Mouse (Mus musculus) ES-E14 (cell line): ENCODE results near the gene Nav2. TPM values are rescaled to one million over a fixed set of nuclear protein-coding genes. Genes with fewer than 3 reads are reported as not detected.

Experiments used
- DNase-seq: peaks from one replicate; pipeline ENCODE4 v3.0.0-alpha.2; 2013; ENCODE audit warnings: low read depth, low spot score
- H3K27ac ChIP-seq: 2 replicates; pipeline ENCODE4 v1.5.1; 2012; ENCODE audit warnings: low read depth, mild to moderate bottlenecking, low read length, moderate library complexity, mixed read lengths; ENCODE audit not compliant: poor library complexity, insufficient read depth, severe bottlenecking
- H3K36me3 ChIP-seq: 2 replicates; pipeline ENCODE4 v1.6.1; 2012; ENCODE audit warnings: mild to moderate bottlenecking, low read length, moderate library complexity, mixed read lengths; ENCODE audit not compliant: control insufficient read depth, poor library complexity, insufficient read depth, severe bottlenecking
- H3K4me1 ChIP-seq, 2 experiments: fragments of 150-350 bp in 1 of 2; sonication (generic) in 1 of 2; 2 replicates each; pipeline ENCODE4 v1.6.1; 2012; ENCODE audit warnings: low read length in 2 of 2, mild to moderate bottlenecking in 1 of 2, mixed read lengths in 1 of 2; ENCODE audit not compliant: control insufficient read depth in 2 of 2, insufficient read depth in 2 of 2, poor library complexity in 1 of 2
- H3K4me3 ChIP-seq, 2 experiments: fragments of 150-350 bp in 1 of 2; sonication (generic) in 1 of 2; 2 replicates each; pipeline ENCODE4 v1.5.1; 2012; ENCODE audit warnings: low read length in 2 of 2, low read depth in 1 of 2, mild to moderate bottlenecking in 1 of 2, mixed read lengths in 1 of 2; ENCODE audit not compliant: insufficient read depth in 1 of 2, poor library complexity in 1 of 2, severe bottlenecking in 1 of 2
- H3K9ac ChIP-seq: 2 replicates; pipeline ENCODE4 v1.6.1; 2012; ENCODE audit warnings: low read depth, mild to moderate bottlenecking, low read length, mixed read lengths; ENCODE audit not compliant: poor library complexity, insufficient read depth, severe bottlenecking
- H3K9me3 ChIP-seq: fragments of 150-350 bp; sonication (generic); 2 replicates; pipeline ENCODE4 v1.6.1; 2012; ENCODE audit warnings: low read depth, mild to moderate bottlenecking, low read length; ENCODE audit not compliant: control insufficient read depth, insufficient read depth
- CHD2 ChIP-seq: IDR thresholded peaks from 2 replicates; pipeline ENCODE4 v1.6.1; 2014; ENCODE audit warnings: mild to moderate bottlenecking, low read depth, low read length, inconsistent platforms
- HCFC1 ChIP-seq: IDR thresholded peaks from 2 replicates; pipeline ENCODE4 v1.6.1; 2012; ENCODE audit warnings: low read length, inconsistent platforms, borderline replicate concordance; ENCODE audit not compliant: insufficient read depth
- MAFK ChIP-seq: IDR thresholded peaks from 2 replicates; pipeline ENCODE4 v1.6.1; 2014; ENCODE audit warnings: mild to moderate bottlenecking, low read depth, low read length, inconsistent platforms; ENCODE audit not compliant: insufficient read depth
- ZC3H11A ChIP-seq: IDR thresholded peaks from 2 replicates; pipeline ENCODE4 v1.6.1; 2012; ENCODE audit warnings: low read depth, mild to moderate bottlenecking, inconsistent platforms, low read length, borderline replicate concordance
- ZNF384 ChIP-seq: IDR thresholded peaks from 2 replicates; pipeline ENCODE4 v1.6.1; 2012; ENCODE audit warnings: low read depth, low read length, inconsistent platforms
- in situ Hi-C, 2 experiments: fragments of 600-800 bp; cut with MboI; formaldehyde crosslinking; loops; one replicate each; pipeline ENCODE4 v1.15.1; 2025; ENCODE audit warnings: low sequenced_read_pairs in 2 of 2, inconsistent platforms in 1 of 2; ENCODE audit not compliant: unreplicated experiment in 2 of 2
- total RNA-seq: library from RNA; depleted of rRNA; stranded (reverse); fragments of 300-350 nt; gene quantifications from 2 replicates; pipeline ENCODE4 v1.2.3, GENCODE M21; 2012

The Nav2 gene
- total RNA-seq, 1 experiment: 18.2 TPM

DNA sequence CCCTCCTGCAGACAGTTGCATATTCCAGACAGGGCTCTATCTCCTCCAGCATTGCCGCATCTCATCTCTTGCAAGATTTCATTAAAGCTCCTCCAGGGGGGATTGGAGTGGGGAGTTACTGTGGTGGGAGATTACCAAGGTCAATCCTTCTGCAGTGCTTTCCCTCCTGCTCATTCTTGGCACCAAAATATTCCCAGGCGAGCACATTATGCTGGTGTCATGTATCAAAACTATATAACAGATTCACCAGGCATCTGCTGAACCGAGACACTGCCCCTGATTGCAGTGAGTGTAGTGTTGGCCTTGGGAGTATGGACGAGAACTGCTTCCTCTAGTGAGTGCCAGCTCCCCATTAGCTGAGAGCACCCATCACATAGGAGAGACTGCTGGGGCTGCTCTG lies 423.4 kb downstream of the Nav2 start:
- in situ Hi-C loops: no loop called here
- H3K27ac ChIP-seq: no peak overlapping the region
- H3K4me3 ChIP-seq: no peak overlapping the region

DNA sequence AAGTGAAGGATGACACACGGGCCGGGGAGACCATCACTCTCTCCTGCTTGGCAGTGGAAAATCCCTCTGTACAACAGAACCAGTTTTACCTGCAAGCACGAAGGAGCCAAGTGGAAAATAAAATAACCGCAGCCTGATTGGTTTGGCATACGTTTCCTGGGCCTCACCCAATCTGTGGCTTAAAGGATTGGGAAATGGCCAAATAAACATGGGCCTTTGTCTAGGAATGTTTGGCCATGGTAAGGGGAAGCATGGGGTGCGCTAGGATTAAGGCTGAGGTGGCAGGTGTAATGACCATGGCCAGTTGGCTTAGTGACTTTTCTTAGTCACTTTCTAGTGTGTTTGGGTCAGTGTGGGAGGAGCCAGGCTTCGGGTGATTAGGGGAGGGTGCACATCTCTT lies 424.1 kb downstream of the Nav2 start:
- Histone ChIP-seq H3K9ac (no peak overlapping the region), H3K36me3 (no peaks in the 10 kb centered on the region), H3K27ac (no peak overlapping the region), H3K4me3 (no peak overlapping the region), H3K9me3 (no peaks in the 10 kb centered on the region), H3K4me1 (peaks cover 0 to 2% of the 10 kb centered on the region in 2 experiments; a peak in 1 of 4 replicates)
- in situ Hi-C loops: no loop called here
- TF ChIP-seq ZNF384 (no peak), ZC3H11A (no peak), CHD2 (no peak), MAFK (no peak), HCFC1 (no peak)
- no peak for DNase-seq

More for the DNA sequence above, 423.4 kb downstream of the Nav2 start:
- H3K36me3 ChIP-seq: no peaks in the 10 kb centered on the region
- TF ChIP-seq HCFC1 (no peak), MAFK (no peak), CHD2 (no peak), ZNF384 (no peak), ZC3H11A (no peak)
- no peak overlapping the region for H3K9ac ChIP-seq
- no peak for DNase-seq
- H3K4me1 ChIP-seq: peaks cover 0 to 2% of the 10 kb centered on the region in 2 experiments; a peak in 1 of 4 replicates
- H3K9me3 ChIP-seq: no peaks in the 10 kb centered on the region

DNA sequence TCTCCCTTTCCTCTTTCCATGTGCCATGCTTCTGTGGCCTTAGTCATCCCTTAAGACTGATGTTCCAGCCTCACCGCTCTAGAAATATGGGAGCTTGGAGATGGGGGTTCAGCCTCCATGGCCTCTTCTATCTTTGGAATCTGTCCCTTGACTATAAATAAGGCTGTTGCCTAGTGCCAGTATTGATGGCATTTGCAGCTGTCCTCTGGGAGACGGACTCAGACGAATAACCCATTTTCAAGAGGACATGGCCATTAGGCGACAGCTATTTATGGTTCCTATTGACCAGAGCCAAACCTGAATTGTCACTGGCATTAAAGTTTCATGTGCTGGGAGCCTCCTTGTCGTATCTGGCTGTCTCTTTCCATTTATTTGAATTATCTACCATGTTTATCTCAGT lies 425.6 kb downstream of the Nav2 start:
- H3K4me1 ChIP-seq: peaks cover 0 to 2% of the 10 kb centered on the region in 2 experiments; a peak in 1 of 4 replicates
- in situ Hi-C loops: no loop called here
- H3K9ac ChIP-seq: no peak overlapping the region
- TF ChIP-seq MAFK (no peak), HCFC1 (no peak), CHD2 (no peak), ZC3H11A (no peak)
- H3K9me3 ChIP-seq: no peaks in the 10 kb centered on the region
- DNase-seq: no peak
- H3K36me3 ChIP-seq: no peaks in the 10 kb centered on the region
- H3K27ac ChIP-seq: no peak overlapping the region
- no peak overlapping the region for H3K4me3 ChIP-seq

DNA sequence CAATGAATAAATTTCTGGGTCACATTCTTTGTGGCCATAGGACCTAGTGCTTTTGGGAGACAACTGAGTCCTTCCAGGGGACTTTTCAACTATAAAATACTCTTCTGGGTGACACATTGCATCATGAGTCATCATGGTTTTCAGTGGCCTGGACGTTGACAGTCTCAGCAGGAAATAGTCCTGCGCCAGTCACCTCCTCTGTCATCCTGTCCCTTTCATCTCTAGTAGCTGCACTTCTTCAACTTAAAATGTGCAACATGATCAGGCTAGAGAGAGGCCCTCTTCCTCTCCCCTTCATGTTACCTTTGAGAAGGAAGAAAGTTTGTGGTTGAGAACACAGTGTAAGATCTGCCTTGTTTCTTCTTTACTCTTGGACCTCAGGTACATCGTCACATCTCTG lies 426.5 kb downstream of the Nav2 start:
- in situ Hi-C loops: no loop called here
- no peak overlapping the region for H3K4me3 ChIP-seq
- H3K27ac ChIP-seq: no peak overlapping the region
- TF ChIP-seq HCFC1: no peak
- no peak for DNase-seq
- H3K4me1 ChIP-seq: peaks cover 0 to 2% of the 10 kb centered on the region in 2 experiments; a peak in 1 of 4 replicates
- H3K36me3 ChIP-seq: no peaks in the 10 kb centered on the region
- no peak overlapping the region for H3K9ac ChIP-seq
- H3K9me3 ChIP-seq: no peaks in the 10 kb centered on the region

DNA sequence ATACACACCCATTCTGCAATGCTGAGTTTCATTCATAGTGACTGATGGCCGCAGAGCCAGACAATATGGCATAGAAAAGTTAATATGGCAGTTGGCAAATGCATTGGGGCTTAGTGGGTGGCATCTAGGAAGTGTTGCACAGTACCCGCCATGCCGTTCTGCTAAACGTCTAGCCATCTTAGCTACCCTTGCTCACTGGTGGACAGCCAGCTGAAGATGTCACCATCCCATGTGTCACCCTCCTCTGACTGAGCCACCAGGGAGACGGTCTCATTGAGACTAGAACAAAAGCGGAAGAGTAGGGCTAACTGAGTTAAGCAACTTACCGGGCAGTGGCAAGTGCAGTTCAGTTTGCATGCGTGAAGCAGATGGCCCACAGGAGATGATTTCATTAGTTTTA lies 428.2 kb downstream of the Nav2 start:
- no peak for DNase-seq
- Histone ChIP-seq H3K4me3 (no peak overlapping the region), H3K9me3 (no peaks in the 10 kb centered on the region), H3K36me3 (no peaks in the 10 kb centered on the region), H3K4me1 (peaks cover 0 to 2% of the 10 kb centered on the region in 2 experiments; a peak in 1 of 4 replicates), H3K27ac (no peak overlapping the region), H3K9ac (no peak overlapping the region)
- TF ChIP-seq HCFC1 (no peak), CHD2 (no peak), ZC3H11A (no peak), MAFK (no peak), ZNF384 (no peak)
- in situ Hi-C loops: no loop called here
